Mouse (Mus musculus) E14TG2a.4 (cell line): ENCODE data around the gene Gm48552.

Source experiments
- H3K27me3 ChIP-seq: 2 replicates; pipeline ENCODE4 v1.6.1; 2014; ENCODE audit warnings: low read length, control low read depth; ENCODE audit not compliant: insufficient read depth
- H3K36me3 ChIP-seq: 2 replicates; pipeline ENCODE4 v1.6.1; 2014; ENCODE audit warnings: low read length, control low read depth; ENCODE audit not compliant: insufficient read depth
- H3K4me1 ChIP-seq: replicated peaks from 2 replicates; pipeline ENCODE4 v1.6.1; 2014; ENCODE audit warnings: low read depth, low read length, control low read depth
- H3K4me3 ChIP-seq: replicated peaks from 2 replicates; pipeline ENCODE4 v1.5.1; 2014; ENCODE audit warnings: mild to moderate bottlenecking, low read length
- H3K9me3 ChIP-seq: 2 replicates; pipeline ENCODE4 v1.6.1; 2014; ENCODE audit warnings: low read length, control low read depth
- CTCF ChIP-seq: conservative IDR thresholded peaks from 2 replicates; pipeline ENCODE4 v1.5.1; 2014; ENCODE audit warnings: low read length
- NANOG ChIP-seq: IDR thresholded peaks from 2 replicates; pipeline ENCODE4 v1.6.1; 2014; ENCODE audit warnings: borderline replicate concordance, low read length, mixed read lengths
- POU5F1 ChIP-seq: IDR thresholded peaks from 2 replicates; pipeline ENCODE4 v1.6.1; 2014; ENCODE audit warnings: low read length, borderline replicate concordance

Gene Gm48552

DNA sequence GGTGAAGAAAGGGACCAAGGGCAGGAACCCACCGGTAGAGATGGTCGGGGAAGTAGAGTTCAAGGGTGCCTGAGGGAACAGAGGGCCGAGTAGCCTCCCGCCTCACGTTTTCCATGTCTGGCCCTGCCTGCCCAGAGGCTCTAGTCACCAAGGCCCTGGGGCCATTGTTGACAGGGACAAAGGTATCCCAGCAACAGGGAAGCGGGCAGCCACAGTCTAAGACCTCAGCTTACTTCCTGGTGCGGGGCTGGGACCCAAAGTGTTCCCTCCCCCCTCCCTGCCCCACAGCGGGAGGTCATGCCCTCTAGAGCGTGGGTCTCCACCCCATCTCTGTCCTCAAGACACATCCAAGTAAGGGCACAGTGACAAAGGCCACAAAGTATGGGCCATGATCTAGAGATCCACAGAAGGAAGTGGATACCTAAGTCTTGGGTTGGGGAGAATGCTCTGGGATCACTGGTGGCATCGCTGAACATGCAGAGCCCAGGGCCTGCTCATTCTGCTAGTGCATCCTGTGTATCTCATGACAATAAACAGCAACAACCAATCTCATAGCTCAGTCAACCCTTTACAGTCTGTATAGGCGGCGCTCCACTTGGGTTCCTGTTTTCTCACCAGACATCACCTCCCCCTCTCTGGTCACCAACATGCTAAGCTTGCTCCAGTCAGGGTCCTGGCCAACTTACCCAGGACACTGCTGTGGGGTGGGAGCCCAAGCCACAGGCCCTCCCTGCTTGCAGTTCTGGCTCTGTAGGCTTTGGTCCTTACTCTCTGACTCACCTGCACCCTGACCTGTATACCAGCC, 22.9 kb upstream of the Gm48552 start, which contains the start of gene 4930404N11Rik:
TSS of gene 4930404N11Rik (minus strand) at position 145 of the 805 bp plus-strand sequence.
- no peak for TF ChIP-seq CTCF
- TF ChIP-seq NANOG, result no peak
- TF ChIP-seq POU5F1, result no peak
- H3K4me1 ChIP-seq, result peaks cover 98% of the 10 kb centered on the region

DNA sequence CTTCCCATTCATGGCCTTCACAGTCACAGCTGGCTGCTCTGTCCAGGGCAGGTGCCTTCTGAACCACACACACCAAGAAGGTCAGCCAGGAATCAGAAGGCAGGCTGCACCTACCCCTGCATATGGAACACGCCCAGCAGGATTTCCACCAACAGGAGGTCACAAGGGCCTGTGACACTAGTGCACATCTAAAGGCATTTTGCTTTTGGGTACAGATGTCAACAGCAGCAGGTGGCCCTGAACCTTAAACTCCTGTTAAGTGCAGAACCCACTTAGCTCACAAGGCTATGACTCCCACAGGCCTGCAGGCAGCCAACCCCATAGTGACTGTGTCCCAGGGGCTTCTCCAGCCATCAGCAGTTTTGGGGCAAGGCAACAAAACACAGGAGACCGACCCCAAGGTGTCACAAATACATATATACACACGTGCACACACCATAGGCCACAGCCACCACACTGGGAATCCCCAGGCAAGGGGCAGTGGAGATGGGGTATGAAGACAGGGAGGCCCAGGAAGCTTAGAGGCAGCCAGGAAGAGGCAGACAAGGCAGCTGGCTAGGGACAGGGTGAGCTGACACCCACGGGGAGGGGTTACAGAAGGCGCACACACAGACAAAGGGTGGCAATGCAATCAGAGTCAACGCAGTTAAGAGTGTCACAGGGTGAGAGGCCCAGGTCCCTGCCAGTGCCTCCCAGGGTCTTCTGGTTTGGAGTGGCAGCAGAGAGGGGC, 22.2 kb upstream of the Gm48552 start:
- Histone ChIP-seq H3K4me1 (peaks cover 98% of the 10 kb centered on the region), H3K36me3 (peaks cover 91% of the 10 kb centered on the region), H3K9me3 (no peaks in the 10 kb centered on the region), H3K4me3 (no peak overlapping the region), H3K27me3 (peaks cover 2% of the 10 kb centered on the region; the same call in 1 of the 2 replicates)
- TF ChIP-seq NANOG (no peak), POU5F1 (no peak), CTCF (no peak)

More for the DNA sequence above, 22.9 kb upstream of the Gm48552 start, which contains the start of gene 4930404N11Rik:
- Histone ChIP-seq H3K9me3 (no peaks in the 10 kb centered on the region), H3K27me3 (peaks cover 2% of the 10 kb centered on the region; the same call in 1 of the 2 replicates), H3K36me3 (peaks cover 91% of the 10 kb centered on the region), H3K4me3 (peak within 1 kb of the TSS; percentile 66)

- Histone ChIP-seq H3K9me3 (no peaks in the 10 kb centered on the region), H3K27me3 (peaks cover 2% of the 10 kb centered on the region; the same call in 1 of the 2 replicates), H3K4me3 (no peak overlapping the region), H3K36me3 (peaks cover 91% of the 10 kb centered on the region), H3K4me1 (peaks cover 98% of the 10 kb centered on the region)
- TF ChIP-seq CTCF (no peak), NANOG (no peak), POU5F1 (no peak)
These were observed 21.7 kb upstream of the Gm48552 start for GRCm38 (mm10) chr10:81367207-81367495.

GRCm38 (mm10) chr10:81375322-81375721, 13.5 kb upstream of the Gm48552 start:
- TF ChIP-seq CTCF (no peak), NANOG (no peak), POU5F1 (no peak)
- peaks cover 72% of the 10 kb centered on the region for H3K36me3 ChIP-seq
- peak overlapping the region; percentile 96 for H3K4me3 ChIP-seq
- no peaks in the 10 kb centered on the region for H3K9me3 ChIP-seq
- H3K27me3 ChIP-seq, result no peaks in the 10 kb centered on the region
- H3K4me1 ChIP-seq, result peaks cover 85% of the 10 kb centered on the region

- no peaks in the 10 kb centered on the region for H3K9me3 ChIP-seq
- no peaks in the 10 kb centered on the region for H3K27me3 ChIP-seq
- TF ChIP-seq NANOG (no peak), CTCF (no peak), POU5F1 (no peak)
- H3K4me3 ChIP-seq, result peak overlapping the region; percentile 96
- H3K4me1 ChIP-seq, result peaks cover 85% of the 10 kb centered on the region
- peaks cover 58% of the 10 kb centered on the region for H3K36me3 ChIP-seq
These were observed 12.0 kb upstream of the Gm48552 start for GRCm38 (mm10) chr10:81376561-81377361.

DNA sequence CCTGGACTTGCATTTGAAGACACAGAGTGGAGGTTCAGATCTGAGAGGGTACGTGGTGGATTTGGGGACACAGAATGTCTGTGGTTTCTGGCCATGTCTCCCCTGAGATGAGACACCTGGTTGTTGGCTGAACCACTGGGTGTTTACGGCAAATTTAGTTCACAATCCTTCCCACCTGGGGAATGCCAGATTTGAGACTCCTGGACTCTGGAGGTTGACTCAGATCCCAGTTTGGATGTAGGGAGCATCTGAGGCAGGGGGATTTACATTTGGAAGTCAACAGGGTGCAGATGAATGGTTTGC, 11.5 kb upstream of the Gm48552 start:
- H3K4me3 ChIP-seq, result peak overlapping the region; percentile 96
- peaks cover 83% of the 10 kb centered on the region for H3K4me1 ChIP-seq
- no peaks in the 10 kb centered on the region for H3K27me3 ChIP-seq
- TF ChIP-seq NANOG (no peak), CTCF (no peak), POU5F1 (no peak)
- no peaks in the 10 kb centered on the region for H3K9me3 ChIP-seq
- peaks cover 53% of the 10 kb centered on the region for H3K36me3 ChIP-seq

GRCm38 (mm10) chr10:81377793-81378552, 10.8 kb upstream of the Gm48552 start, which contains the start of gene Fzr1:
Gene Fzr1, minus strand, starts transcription at chr10:81378516.
- Histone ChIP-seq H3K27me3 (no peaks in the 10 kb centered on the region), H3K4me1 (peaks cover 76% of the 10 kb centered on the region), H3K4me3 (peak within 1 kb of the TSS; percentile 96), H3K9me3 (no peaks in the 10 kb centered on the region), H3K36me3 (peaks cover 46% of the 10 kb centered on the region)
- TF ChIP-seq NANOG, result no peak

DNA sequence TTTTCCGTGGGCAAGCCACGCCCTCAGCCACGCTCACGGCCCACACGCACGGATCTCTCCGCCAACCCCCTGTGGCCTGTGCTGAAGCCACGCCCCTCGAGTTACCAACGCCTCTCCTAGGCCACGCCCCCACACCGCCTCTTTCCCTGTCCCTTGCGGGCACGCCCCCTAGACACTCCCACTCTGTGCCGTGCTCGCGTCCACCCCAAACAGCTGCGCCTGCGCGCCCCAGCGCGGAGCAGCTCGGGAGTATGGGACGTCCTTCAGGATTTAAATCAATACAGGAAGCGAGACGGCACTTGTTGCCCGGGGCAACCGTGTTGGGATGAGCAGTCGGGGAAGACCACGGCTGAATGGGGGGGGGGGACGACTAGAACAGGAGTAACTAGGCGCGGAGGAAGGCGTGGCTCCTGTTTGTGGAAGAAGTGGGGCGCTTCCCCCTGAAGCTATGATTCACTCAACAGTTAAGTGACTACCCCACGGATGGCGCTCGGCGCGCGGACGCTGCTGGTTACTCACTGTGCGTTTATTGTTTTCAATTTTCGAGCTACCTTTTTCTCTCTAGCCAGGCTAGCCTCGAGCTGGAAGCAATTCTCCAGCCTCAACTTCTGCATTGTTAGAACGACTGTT, 10.1 kb upstream of the Gm48552 start:
- Histone ChIP-seq H3K4me3 (peak overlapping the region; percentile 96), H3K4me1 (peaks cover 69% of the 10 kb centered on the region), H3K36me3 (peaks cover 39% of the 10 kb centered on the region), H3K27me3 (no peaks in the 10 kb centered on the region), H3K9me3 (no peaks in the 10 kb centered on the region)
- TF ChIP-seq CTCF (no peak), POU5F1 (no peak), NANOG (no peak)
